Mouse (Mus musculus) liver, embryonic 16.5 days (tissue): ENCODE measurements at regions not wholly inside any gene's neighbourhood (a gene's known extent, or its start where the extent isn't known, plus 50 kb on each side); places are given as distances from the start of the nearest gene placed in this dataset.

Source experiments
- ATAC-seq: fragments of 200-750 bp; cut with Nextera tagmentation; 2 replicates; pipeline ENCODE4 v1.8.0; 2017; ENCODE audit warnings: low read depth, mild to moderate bottlenecking, moderate number of reproducible peaks, moderate library complexity
- H3K27ac ChIP-seq: fragments of 300-500 bp; sonication (generic); 2 replicates; pipeline ENCODE4 v1.5.1; 2014; ENCODE audit warnings: mild to moderate bottlenecking, low read length
- H3K27me3 ChIP-seq: fragments of 300-500 bp; sonication (generic); 2 replicates; pipeline ENCODE4 v1.6.1; 2014; ENCODE audit warnings: low read depth, low read length, mixed read lengths; ENCODE audit not compliant: control insufficient read depth, insufficient read depth
- H3K36me3 ChIP-seq: fragments of 300-500 bp; sonication (generic); 2 replicates; pipeline ENCODE4 v1.6.1; 2014; ENCODE audit warnings: mild to moderate bottlenecking; ENCODE audit not compliant: control insufficient read depth, insufficient read depth
- H3K4me1 ChIP-seq: fragments of 300-500 bp; sonication (generic); 2 replicates; pipeline ENCODE4 v1.6.1; 2014; ENCODE audit warnings: low read depth, low read length, mixed read lengths; ENCODE audit not compliant: control insufficient read depth
- H3K4me2 ChIP-seq: fragments of 300-500 bp; sonication (generic); 2 replicates; pipeline ENCODE4 v1.6.1; 2014; ENCODE audit warnings: low read depth, low read length, mixed read lengths
- H3K4me3 ChIP-seq: fragments of 300-500 bp; sonication (generic); 2 replicates; pipeline ENCODE4 v1.5.1; 2014; ENCODE audit warnings: low read depth, mild to moderate bottlenecking, low read length
- H3K9ac ChIP-seq: fragments of 300-500 bp; sonication (generic); 2 replicates; pipeline ENCODE4 v1.6.1; 2014; ENCODE audit warnings: low read depth, low read length
- H3K9me3 ChIP-seq: fragments of 300-500 bp; sonication (generic); replicated peaks from 2 replicates; pipeline ENCODE4 v1.6.1; 2016; ENCODE audit warnings: low read length; ENCODE audit not compliant: control insufficient read depth
- WGBS: fragments of 180-500 bp; shearing (Covaris S2); extraction: QIAGEN DNeasy Blood & Tissue Kit; methylation state at CpG from one replicate; pipeline ENCODE4 v1.1.7; 2014; ENCODE audit not compliant: insufficient replicate concordance; 5-methylcytosine and 5-hydroxymethylcytosine counted together

DNA sequence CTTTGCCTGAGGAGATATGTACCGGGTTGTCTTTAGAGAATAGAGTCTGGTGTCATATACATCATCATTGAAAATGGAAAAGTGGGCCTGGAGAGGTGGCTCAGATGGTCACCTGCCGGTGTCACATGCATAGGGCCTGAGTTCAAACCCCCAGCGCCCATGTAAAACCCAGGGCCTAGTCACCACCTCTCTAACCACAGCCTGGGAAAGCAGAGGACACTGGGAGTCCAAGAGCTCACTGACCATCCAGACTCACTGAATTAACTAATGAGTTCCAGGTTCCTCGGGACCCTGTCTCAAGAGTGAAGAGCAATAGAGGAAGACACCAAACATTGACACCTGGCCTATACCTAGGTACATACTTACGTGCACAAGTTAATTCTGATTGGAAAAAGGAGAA, 132.7 kb upstream of the Cdkn3 start:
- H3K9me3 ChIP-seq = no peaks in the 10 kb centered on the region
- no peak overlapping the region for H3K27ac ChIP-seq
- no peak overlapping the region for H3K4me2 ChIP-seq
- no peaks in the 10 kb centered on the region for H3K27me3 ChIP-seq
- 70% methylated on average over 5 of the region's 5 CpGs for WGBS
- no peak for ATAC-seq
- H3K9ac ChIP-seq = no peak overlapping the region
- no peaks in the 10 kb centered on the region for H3K36me3 ChIP-seq
- peaks cover 7% of the 10 kb centered on the region for H3K4me1 ChIP-seq
- H3K4me3 ChIP-seq = no peak overlapping the region

DNA sequence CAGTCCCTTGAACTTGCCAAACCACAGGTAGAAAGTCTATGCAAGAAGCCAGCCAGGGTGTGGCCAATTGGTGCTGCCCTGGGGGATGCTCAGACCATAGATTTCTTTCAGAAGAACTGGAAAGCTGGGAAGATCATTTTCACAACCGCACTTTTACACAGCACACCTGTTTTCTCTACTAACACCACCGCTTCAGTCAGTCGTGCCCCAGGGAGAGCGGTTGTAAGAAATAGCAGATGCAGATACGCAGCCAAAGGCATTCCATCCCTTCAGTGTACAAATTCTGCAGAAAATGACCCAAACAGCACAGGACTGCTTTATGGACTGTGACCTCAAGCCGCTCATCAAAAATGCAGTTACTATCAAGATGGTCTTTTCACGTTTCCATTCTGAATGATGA, 134.6 kb upstream of the Cdkn3 start:
- no peak overlapping the region for H3K4me2 ChIP-seq
- WGBS = 79% methylated on average over 7 of the region's 7 CpGs
- H3K36me3 ChIP-seq = no peaks in the 10 kb centered on the region
- H3K27ac ChIP-seq = no peak overlapping the region
- H3K4me1 ChIP-seq = peaks cover 7% of the 10 kb centered on the region
- H3K27me3 ChIP-seq = no peaks in the 10 kb centered on the region
- no peaks in the 10 kb centered on the region for H3K9me3 ChIP-seq
- H3K9ac ChIP-seq = no peak overlapping the region
- no peak overlapping the region for H3K4me3 ChIP-seq
- ATAC-seq = no peak

DNA sequence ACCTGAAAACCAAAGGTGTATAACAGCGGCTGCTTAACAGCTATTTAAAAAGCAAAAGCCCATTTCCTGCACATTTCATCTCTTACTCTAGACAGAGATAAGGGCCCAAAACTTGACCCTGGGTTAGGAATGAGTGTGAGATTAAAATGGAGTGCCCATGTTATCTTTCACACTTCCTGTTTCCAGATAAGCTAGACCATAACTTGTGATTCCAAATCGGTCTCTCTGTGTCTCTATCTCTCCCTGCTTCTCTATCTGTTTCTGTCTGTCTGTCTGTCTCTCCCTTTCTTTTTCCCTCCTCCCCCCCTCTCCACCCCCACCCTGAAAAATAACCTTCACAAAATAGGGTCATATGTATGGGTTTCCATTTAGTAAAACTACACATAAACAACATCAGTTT, 136.7 kb upstream of the Cdkn3 start:
- H3K4me1 ChIP-seq = peaks cover 7% of the 10 kb centered on the region
- no peak overlapping the region for H3K9ac ChIP-seq
- WGBS = 15% methylated on average over 2 of the region's 2 CpGs
- no peak overlapping the region for H3K4me3 ChIP-seq
- no peak overlapping the region for H3K27ac ChIP-seq
- no peaks in the 10 kb centered on the region for H3K36me3 ChIP-seq
- H3K27me3 ChIP-seq = no peaks in the 10 kb centered on the region
- ATAC-seq = no peak
- H3K9me3 ChIP-seq = no peaks in the 10 kb centered on the region
- no peak overlapping the region for H3K4me2 ChIP-seq

DNA sequence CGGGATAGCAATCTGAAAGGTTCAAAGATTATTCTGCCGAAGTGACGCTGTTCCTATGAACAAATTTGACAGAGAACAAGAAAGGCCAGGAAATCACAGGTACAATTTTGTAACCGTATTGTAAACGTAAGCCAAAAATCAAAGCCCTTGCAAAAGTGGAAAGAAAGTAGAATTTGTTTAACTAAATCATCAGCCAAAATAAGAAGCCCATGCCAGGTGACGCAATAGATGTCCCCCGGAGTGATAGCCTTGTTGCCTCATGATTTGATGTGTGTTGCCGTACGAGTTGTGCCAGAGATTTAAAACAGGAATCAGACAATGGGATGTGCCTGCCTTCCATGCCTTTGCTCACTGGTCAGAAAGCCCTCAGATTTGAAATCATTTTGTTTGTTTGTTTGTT, 144.3 kb upstream of the Cdkn3 start:
- ATAC-seq = no peak
- Histone ChIP-seq H3K4me2 (no peak overlapping the region), H3K9me3 (no peaks in the 10 kb centered on the region), H3K27ac (no peak overlapping the region), H3K27me3 (no peaks in the 10 kb centered on the region), H3K4me3 (no peak overlapping the region), H3K4me1 (peaks cover 4% of the 10 kb centered on the region), H3K9ac (no peak overlapping the region), H3K36me3 (no peaks in the 10 kb centered on the region)
- WGBS = 72% methylated on average over 9 of the region's 9 CpGs

DNA sequence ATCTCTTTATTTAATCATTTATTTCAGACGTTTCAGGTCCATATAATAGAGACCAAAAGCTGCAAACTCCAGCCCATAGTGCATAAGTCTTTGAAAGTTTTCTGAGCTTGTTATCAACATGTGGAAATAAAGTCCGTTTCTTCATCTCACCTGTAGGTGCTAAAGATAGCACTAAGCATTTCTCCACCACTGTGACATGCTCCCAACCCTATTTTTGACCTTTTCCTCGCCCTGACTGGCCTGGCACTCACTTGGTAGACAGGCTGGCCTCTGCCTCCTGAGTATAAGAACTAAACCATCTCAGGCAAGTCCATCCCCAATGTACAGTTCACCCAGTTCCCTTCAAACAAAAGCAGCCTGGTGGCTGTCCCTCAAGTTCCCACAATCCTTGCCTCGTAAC, 145.4 kb upstream of the Cdkn3 start:
- H3K27ac ChIP-seq = no peak overlapping the region
- H3K9me3 ChIP-seq = no peaks in the 10 kb centered on the region
- no peaks in the 10 kb centered on the region for H3K27me3 ChIP-seq
- H3K9ac ChIP-seq = no peak overlapping the region
- no peak overlapping the region for H3K4me2 ChIP-seq
- H3K4me3 ChIP-seq = no peak overlapping the region
- H3K4me1 ChIP-seq = peaks cover 4% of the 10 kb centered on the region
- H3K36me3 ChIP-seq = no peaks in the 10 kb centered on the region
- ATAC-seq = no peak
- 57% methylated on average over 4 of the region's 4 CpGs for WGBS

DNA sequence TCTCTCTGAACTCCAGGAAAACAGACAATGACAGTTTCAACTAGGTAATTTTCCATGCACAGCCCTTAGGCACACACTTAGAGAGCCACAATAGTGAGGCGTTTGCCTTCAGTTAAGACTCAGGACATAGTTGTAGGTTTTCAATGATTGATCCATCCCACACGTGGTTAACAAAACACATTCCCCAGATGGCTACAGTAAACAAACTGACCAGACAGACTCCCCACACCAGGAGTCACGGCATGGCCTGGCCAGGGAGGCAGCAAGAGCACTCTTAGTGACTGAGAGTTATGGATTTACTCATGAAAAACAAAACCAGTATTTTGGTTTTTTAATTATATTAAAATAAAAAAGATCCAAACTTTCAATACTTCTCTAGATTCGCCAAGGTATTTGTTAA, 146.6 kb upstream of the Cdkn3 start:
- Histone ChIP-seq H3K27ac (no peak overlapping the region), H3K4me1 (peaks cover 4% of the 10 kb centered on the region), H3K4me2 (no peak overlapping the region), H3K9me3 (no peaks in the 10 kb centered on the region), H3K4me3 (no peak overlapping the region), H3K27me3 (no peaks in the 10 kb centered on the region), H3K9ac (no peak overlapping the region), H3K36me3 (no peaks in the 10 kb centered on the region)
- ATAC-seq = peak; percentile 67
- WGBS = 60% methylated on average over 4 of the region's 4 CpGs

DNA sequence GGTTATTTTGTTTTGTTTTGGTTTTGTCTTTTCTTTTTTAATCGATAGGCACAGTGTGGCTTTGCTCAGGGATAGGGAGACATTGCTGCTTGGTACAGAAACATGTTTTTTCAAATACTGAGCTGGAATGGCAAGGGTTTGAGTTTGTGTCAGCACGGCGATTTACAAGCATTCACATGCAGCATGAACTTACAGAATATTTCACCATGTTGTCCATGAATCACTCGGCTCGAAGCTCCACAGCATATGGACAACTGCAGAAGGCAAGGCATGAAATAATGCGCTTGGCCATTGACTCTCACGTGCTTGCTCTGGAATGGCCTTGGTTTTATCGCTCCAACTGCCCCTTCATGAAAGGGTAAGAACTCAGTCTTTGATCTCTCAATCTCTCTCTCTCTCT, 147.1 kb upstream of the Cdkn3 start:
- peaks cover 4% of the 10 kb centered on the region for H3K4me1 ChIP-seq
- no peak overlapping the region for H3K4me2 ChIP-seq
- H3K9me3 ChIP-seq = no peaks in the 10 kb centered on the region
- ATAC-seq = no peak
- no peak overlapping the region for H3K4me3 ChIP-seq
- H3K9ac ChIP-seq = no peak overlapping the region
- 71% methylated on average over 8 of the region's 8 CpGs for WGBS
- H3K27ac ChIP-seq = no peak overlapping the region
- no peaks in the 10 kb centered on the region for H3K27me3 ChIP-seq
- no peaks in the 10 kb centered on the region for H3K36me3 ChIP-seq

DNA sequence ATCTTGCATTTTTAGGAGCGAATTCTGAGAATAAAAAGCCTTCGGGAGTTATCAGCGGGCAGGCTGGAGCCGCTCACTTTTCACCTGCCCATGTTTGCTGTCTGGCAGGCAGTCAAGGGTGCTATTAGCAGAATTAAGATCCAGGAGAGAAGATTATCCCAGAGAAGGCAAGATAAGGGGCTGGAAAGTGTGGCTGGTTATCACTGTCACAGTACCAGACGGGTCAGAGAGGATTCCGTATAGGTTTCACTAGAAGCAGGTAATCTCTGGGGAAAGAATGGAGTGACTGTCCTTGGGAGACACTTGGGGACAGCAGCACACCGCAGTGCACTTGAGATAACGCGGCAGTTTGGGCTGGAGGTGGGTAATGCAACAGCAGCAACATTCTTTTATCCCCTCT, 147.8 kb upstream of the Cdkn3 start:
- 47% methylated on average over 9 of the region's 9 CpGs for WGBS
- no peak overlapping the region for H3K9ac ChIP-seq
- no peak overlapping the region for H3K4me3 ChIP-seq
- no peak overlapping the region for H3K4me2 ChIP-seq
- ATAC-seq = no peak
- H3K4me1 ChIP-seq = peaks cover 4% of the 10 kb centered on the region
- H3K27me3 ChIP-seq = no peaks in the 10 kb centered on the region
- H3K36me3 ChIP-seq = no peaks in the 10 kb centered on the region
- no peak overlapping the region for H3K27ac ChIP-seq
- H3K9me3 ChIP-seq = no peaks in the 10 kb centered on the region

DNA sequence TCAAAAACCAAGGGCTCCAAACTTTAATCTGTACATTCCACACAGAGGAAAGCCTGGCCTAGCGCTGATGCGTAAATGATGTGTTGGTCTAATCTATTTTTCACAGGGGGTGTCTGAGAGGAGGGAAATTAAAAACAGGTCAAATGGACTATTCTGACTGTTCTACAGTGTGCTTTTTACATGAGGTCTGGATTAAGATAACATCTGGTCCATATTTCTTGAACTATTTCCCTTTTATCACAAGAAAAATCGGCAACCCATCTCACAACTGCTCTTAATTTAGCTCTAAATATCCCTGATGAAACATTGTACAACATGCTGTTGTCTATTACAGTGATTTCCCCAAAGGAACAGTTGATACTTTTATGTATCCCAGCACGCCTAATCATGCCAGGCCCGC, 149.4 kb upstream of the Cdkn3 start:
- no peak for ATAC-seq
- Histone ChIP-seq H3K27ac (no peak overlapping the region), H3K27me3 (no peaks in the 10 kb centered on the region), H3K9ac (no peak overlapping the region), H3K4me3 (no peak overlapping the region), H3K36me3 (no peaks in the 10 kb centered on the region), H3K9me3 (no peaks in the 10 kb centered on the region), H3K4me1 (peaks cover 4% of the 10 kb centered on the region), H3K4me2 (no peak overlapping the region)
- 68% methylated on average over 5 of the region's 5 CpGs for WGBS
